Mouse (Mus musculus) left cerebral cortex, postnatal 10 days (tissue): ENCODE data around the gene 1810055G02Rik. TPM values are rescaled to one million over a fixed set of nuclear protein-coding genes. Genes with fewer than 3 reads are reported as not detected.

Experiments used
- DNase-seq, 2 experiments: peaks; one replicate each; pipeline ENCODE4 v3.0.0; 2021 to 2022; ENCODE audit warnings: low spot score in 2 of 2, mixed read lengths in 1 of 2; ENCODE audit errors: extremely low spot score in 1 of 2
- intact Hi-C: fragments of 180-260 bp; cut with DNase I; formaldehyde crosslinking; loops from one replicate; pipeline ENCODE4 v1.15.1; 2025
- total RNA-seq, 2 experiments: library from RNA; stranded (reverse); gene quantifications; 2 replicates each; pipeline ENCODE4 v1.2.3; 2021

The 1810055G02Rik gene
- total RNA-seq, 2 experiments from 2014 or later: 47.5 TPM

DNA sequence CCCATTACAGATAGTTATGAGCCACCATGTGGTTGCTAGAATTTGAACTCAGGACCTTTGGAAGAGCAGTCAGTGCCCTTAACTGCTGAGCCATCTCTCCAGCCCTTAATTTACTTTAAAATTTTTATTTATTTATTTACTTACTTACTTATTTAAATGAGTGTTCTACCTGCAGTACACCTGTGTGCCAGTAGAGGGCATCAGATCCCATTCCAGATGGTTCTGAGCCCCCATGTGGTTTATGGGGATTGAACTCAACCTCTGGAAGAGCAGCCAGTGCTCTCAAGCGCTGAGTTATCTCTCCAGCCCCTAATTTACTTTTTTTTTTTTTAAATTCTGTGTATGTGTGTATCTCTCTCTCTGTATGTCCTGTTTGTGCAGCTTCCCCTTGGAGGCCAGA, 16.7 kb downstream of the 1810055G02Rik start:
- intact Hi-C loops: loop anchor here (5.0 kb wide), 1 partner anchor 43 kb away; the partner anchor contains the start of gene Kmt5b
- DNase-seq: peak; percentile 51 to 67

DNA sequence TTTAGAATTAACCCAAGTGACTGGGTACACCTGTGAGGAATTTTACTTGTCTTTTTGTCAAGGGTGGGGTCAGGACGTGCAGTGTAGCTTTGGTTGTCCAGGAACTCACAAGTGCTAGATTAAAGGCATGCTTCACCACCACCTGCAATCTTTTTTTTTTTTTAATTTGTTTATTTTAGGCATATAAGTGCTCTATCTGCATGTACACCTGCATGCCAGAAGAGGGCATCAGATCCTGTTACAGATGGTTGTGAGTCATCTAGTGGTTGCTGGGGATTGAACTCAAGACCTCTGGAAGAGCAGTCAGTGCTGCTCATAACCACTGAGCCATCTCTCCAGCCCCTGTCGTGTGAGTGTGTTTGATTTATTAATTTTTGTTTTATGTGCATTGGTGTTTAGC, 20.8 kb downstream of the 1810055G02Rik start:
- no peak for DNase-seq

DNA sequence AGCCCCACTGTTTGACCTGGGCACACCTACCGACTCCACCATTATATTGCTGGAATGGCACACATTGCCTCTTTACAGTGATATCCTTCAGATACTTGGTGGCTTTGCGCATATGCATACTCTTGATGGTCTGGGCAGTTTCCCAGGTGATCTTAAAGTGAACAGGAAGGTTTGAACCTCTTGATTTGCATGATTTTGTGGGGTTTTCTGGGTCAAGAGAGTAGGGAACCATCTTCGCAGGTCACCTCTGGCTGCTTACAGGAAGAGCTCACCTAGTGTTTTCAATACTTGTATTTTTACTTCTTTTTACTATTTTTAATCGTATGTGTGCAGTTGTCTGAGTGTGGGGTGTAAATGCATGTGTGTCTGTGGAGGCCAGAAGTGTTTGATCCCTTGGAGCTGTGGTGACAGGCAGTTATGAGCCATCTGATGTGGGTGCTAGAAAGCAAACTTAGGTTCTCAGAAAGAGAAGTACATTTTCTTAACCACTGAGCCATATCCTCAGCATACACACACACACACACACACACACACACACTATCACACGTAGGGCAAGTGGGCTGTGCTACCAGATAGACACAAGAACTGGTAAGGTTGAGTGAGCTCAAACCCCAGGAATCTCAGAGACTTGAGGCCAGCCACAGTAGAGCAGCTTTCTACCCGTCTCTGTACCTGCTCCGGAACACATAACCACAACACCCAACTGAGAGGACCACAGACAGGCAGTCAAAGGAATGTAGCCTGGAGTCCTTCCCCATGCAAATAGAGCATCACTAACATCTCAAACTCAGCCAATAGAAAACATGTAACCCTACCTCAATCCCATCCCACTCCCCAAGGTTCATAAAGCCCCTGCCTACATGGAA, 22.9 kb downstream of the 1810055G02Rik start:
- no peak for DNase-seq
- intact Hi-C loops: no loop called here

More for the DNA sequence above, 20.8 kb downstream of the 1810055G02Rik start:
- intact Hi-C loops: no loop called here

DNA sequence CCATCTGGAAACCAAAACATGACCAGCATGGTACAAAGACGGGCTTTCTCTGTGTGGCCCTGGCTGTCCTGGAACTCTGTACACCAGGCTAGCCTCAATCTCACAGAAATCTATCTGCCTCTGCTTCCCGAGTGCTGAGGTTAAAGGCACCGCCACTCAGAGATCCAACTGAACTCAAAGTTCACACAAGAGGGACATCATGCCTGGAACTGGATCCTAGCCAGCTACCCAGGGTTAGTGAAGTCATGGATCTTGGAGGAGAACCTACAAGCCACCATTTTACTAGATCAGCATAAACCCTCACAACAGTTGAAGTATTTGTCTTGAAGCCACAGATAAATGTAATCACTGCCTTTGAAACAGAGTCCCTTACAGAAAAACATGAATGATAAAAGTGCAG, 27.9 kb downstream of the 1810055G02Rik start:
- intact Hi-C loops: no loop called here
- DNase-seq: no peak

DNA sequence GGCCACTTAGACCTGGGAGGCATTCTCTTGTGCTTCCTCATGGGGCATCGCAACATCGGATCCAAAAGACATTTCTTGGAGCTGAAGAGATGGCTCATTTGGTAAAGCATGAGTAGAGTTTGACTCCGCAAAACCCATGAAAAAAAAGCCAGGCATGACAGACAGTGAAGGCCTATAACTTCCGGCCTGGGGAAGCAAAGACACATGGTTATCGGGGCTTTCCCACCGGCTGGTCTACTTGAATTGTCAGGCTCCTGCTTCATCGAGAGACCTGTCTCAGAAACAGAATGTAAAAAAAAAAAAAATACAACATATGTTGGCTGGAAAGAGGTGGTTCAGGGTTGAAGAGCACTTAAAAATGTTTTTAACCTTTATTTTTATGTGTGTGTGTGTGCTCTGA, 31.6 kb downstream of the 1810055G02Rik start:
- intact Hi-C loops: no loop called here
- DNase-seq: no peak

DNA sequence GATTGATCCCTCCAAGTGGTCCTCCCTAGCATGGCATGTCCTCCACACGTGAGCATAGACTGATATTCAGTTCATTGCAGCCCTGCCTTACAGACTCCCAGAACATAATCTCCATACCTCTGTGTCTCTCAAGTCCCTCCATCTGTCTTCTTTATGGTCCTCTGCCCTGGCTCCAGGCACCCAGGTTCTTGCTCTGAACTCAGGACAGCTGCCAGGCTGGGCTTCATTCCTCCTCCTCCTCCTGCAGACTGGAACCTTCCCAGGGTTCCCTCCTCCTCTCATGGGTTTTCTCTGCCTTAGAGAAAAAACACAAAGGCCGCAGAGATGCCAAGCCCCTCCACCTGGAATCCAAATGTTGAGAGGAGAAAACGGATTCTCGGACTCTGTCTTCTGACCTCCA, 34.6 kb downstream of the 1810055G02Rik start:
- intact Hi-C loops: no loop called here
- no peak for DNase-seq

DNA sequence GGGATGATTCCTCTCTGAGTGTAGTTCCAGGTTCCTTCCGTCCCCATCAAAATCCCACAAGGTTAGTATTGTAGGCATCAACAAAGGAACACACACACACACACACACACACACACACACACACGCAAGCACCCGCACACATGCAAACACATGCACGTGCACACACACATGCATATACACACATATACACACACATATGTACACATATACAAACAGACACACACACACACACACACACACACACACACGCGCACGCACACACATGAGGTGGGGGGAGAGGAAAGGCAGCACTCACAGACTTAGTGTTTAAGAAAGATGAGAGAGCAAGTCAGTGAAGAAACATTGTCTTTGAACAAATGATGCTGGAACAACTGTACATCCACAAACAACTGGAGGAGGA, 35.3 kb downstream of the 1810055G02Rik start:
- intact Hi-C loops: no loop called here
- no peak for DNase-seq

DNA sequence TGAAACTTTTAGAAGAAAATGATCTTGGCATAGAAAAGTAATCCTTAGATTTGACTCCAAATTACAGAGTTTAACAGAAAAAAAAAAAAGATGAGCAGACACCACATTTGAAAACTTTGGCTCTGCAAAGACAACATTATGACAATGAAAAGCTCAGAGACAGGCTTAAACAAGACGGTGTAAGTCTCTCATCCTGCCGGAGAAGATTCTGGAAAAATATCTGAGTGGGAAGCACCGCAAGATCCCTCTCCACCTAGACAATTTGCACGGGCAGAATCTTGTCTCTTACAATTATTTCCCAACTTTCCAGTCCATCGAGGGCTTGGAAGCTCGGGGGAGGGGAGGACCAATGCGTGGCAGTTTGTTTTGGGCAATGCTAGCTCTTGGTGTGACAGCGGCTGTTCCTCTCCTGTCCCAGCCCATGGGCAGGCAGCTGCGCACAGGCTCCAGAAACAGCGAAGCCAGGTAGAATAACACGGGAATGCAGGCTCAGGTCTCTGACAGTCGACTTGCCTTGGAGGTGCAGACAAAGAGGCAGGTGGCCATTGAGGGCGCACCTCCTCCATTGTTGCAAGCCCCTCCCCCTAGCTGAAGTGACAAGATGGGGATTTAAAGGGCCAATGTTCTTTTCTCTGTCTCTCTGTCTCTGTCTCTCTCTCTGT, 35.9 kb downstream of the 1810055G02Rik start:
- peak; percentile 32 to 61 for DNase-seq
- intact Hi-C loops: no loop called here

DNA sequence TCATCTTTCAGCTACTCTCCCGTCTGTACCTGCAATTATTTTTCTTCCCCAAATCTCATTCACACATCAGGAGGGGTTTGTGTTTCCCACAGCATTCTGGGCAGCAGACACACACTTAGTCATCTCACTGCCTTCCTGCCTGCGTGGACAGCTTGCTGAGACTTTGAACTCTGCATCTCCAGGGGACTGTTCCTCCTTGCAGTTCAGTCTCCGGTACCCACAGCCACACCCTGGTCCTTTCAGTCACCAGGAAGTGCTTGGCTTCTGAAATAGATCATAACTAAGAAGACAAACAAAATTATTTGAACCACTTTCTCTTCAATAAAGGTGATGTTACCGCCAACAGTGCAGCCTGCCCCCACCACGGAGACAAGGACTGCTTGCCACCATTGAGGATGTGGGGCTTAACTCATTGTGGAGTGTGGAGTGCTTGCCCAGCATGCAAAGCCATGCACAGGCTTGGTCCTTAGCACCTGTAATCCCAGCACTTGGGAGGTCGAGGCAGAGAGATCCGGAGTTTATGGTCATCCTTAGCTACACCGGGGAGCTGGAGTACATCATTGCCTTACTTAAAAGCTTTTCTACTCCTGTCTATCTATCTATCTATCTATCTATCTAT, 44.6 kb downstream of the 1810055G02Rik start:
- no peak for DNase-seq
- intact Hi-C loops: no loop called here

DNA sequence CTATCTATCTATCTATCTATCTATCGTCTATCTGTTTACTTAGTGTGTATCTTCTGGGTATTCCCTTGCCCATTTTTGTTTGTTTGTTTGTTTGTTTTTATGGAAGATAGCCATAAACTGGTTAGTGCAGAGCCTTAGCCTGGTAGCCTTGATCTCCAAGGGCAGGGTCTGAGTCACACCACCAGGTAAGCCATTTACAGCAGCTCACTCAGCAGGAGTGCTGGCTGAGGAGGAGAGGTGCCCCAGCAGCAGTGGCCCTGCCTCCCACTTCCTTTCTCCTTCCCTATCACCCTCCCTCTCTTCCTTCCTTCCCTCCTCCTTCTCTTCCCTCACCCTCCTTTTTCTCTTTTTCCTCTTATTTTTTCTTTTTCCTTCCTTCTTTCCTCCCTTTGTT, 45.1 kb downstream of the 1810055G02Rik start:
- intact Hi-C loops: no loop called here
- DNase-seq: no peak

DNA sequence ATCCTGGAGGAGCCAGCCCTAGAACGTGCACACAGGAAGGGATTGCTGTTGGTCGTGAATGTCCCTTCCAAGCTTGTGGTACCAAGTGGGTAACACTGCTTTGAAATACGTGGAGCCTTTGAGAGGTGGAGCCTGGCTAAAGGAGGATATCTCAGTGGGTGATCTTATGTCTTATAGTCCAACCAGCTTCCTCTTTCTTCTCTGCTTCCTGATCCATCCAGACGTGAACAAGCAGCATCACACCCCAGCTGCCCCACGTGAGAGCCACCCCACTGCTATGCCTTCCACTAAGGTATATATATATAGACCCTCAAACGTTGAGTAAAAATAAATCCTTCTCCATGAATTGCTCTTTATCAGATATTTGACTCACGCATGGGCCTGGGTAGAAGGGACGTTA, 45.6 kb downstream of the 1810055G02Rik start:
- intact Hi-C loops: no loop called here
- no peak for DNase-seq

DNA sequence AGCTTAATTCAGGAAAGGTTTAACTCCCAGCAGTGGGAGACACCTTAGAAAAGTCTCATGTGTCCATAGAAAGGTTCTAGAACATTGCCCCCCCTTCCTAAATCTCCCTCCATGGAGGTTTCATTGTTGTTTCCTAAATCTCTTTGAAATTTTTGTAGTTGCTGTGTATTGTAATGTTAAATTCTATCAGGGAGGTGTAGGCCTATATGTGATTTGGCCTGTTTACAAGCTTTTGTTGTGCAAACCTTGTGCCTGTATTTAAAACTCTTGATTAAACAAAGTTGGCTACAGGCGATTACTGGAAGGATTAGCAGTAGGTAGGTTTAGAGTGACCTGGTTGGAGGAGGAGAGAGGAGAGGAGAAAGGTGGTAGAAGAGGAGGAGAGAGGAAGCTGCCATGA, 49.8 kb downstream of the 1810055G02Rik start:
- intact Hi-C loops: no loop called here
- DNase-seq: no peak

DNA sequence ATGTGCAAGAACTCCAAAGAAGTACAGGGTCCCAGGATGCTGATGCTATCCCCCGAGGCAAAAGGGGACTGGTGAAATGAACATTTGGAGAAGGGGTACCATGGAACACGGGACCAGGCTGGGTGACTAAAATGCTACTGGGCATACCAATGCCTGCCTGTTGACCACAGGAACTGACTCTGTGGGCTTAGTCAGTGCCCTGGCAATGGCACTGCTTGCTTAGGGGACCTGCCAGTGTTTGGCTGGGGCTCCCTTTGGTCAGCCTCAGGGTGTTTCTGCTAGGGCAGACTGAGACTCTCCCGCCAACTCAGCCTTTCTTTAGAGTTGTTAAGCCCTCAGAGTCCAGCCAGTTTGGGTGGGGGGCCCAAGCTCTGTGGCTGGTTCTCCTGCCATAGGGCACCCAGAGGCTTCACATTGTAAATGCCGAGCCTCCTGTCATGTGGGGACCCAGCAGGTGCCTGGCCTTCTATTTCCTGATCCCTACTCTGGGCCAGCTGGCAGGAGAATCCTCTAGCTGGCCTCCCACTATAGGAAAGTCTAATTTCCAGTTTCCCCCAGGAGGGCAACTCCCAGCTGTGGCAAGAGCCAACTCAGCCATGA, 57.2 kb downstream of the 1810055G02Rik start:
- no peak for DNase-seq
- intact Hi-C loops: loop anchor here (5.0 kb wide), 1 partner anchor 43 kb away; no protein-coding TSS in a partner anchor

DNA sequence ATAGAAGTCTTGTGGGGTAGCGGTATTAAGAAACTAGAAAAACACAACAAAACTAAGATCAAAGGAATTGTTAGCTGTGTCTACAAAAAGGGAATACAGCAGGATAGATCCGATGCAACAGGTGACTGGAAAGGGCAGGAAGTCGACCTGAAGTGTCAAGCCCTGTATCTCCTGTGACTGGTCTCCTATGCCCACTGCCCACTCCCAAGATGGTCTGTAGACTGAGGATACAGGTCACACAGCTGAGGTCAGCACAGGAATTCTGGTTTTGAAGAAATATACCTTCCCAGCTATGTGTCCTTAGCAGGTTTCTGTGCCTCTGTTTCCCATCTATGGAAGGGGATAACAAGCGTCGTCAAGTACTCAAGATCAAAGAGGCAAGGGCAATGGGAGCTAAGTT, 58.3 kb downstream of the 1810055G02Rik start:
- DNase-seq: no peak
- intact Hi-C loops: loop anchor here (5.0 kb wide), 1 partner anchor 44 kb away; no protein-coding TSS in a partner anchor

DNA sequence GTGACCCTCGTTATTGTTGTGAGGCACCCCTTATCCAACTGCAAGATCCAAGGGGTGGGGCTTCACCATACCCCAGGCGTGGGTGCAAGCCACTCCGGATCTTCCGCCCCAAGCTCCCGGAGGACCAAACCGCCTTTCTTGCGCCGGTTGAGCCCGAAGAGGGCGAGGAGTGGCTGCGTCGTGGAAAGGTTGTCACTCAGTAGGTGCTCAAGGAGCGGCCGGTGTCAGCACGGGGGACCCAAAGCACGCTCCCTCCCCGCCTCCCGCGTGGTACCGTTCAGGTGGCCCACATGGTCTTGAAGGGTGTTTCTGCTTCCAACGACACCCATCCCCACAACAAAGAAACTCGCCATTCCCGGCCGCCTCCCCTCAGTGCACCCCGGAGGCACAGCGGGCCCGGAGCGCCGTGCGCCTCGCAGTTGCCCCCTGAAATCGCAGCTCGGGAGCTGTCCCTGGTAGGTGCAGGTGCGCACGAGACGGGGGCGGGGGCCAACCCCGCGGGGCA, 59.2 kb downstream of the 1810055G02Rik start, which contains the start of gene Kmt5b:
TSS of gene Kmt5b (plus strand) at position 146 of the 505 bp plus-strand sequence.
- peak; percentile 36 to 75 for DNase-seq
- intact Hi-C loops: loop anchor here (5.0 kb wide), 1 partner anchor 45 kb away; no protein-coding TSS in a partner anchor
